Mouse (Mus musculus): ENCODE measurements around the gene H2afv. TPM values are rescaled to one million over a fixed set of nuclear protein-coding genes. Genes with fewer than 3 reads are reported as not detected.

Gene H2afv
- total and polyA plus RNA-seq, 2 experiments = 30.9 to 35.8 TPM

- 87% methylated on average over 19 of the region's 19 CpGs for WGBS
- no peaks in the 10 kb centered on the region for H3K79me2 ChIP-seq (ENCODE audit: control insufficient read depth, insufficient read depth, low read length)
- no peak for DNase-seq (ENCODE audit: extremely low read depth, low read depth, low spot score)
- H3K36me3 ChIP-seq (ENCODE audit: control insufficient read depth, insufficient read depth, low read length) = peaks cover 11% of the 10 kb centered on the region; the same call in 1 of the 2 replicates
- no peak overlapping the region for H3K9ac ChIP-seq (ENCODE audit: low read depth, low read length)
- H3K4me3 ChIP-seq (ENCODE audit: insufficient read depth, low read depth, low read length) = no peak overlapping the region
- H3K27me3 ChIP-seq (ENCODE audit: control insufficient read depth, insufficient read depth, low read length) = no peaks in the 10 kb centered on the region
- H3K27ac ChIP-seq (replicated peaks; ENCODE audit: insufficient read depth, low read depth, low read length) = no peak overlapping the region
- no peaks in the 10 kb centered on the region for H3K4me1 ChIP-seq (ENCODE audit: control insufficient read depth, insufficient read depth, low read length)
- TF ChIP-seq CTCF (IDR thresholded peaks at IDR 0.05; ENCODE audit: low read depth, low read length) (peak; percentile 91), POLR2A (IDR thresholded peaks at IDR 0.05; ENCODE audit: extremely low read depth, insufficient read depth, low read length) (no peak)
Observed at GRCm38 (mm10) chr11:6402515-6403510, 41.4 kb downstream of the H2afv start.

- 93% methylated on average over 10 of the region's 10 CpGs for WGBS
- peaks cover 4% of the 10 kb centered on the region; the same call in 1 of the 2 replicates for H3K36me3 ChIP-seq (ENCODE audit: control insufficient read depth, insufficient read depth, low read length)
- DNase-seq (ENCODE audit: extremely low read depth, low read depth, low spot score) = no peak
- TF ChIP-seq POLR2A (IDR thresholded peaks at IDR 0.05; ENCODE audit: extremely low read depth, insufficient read depth, low read length) (no peak), CTCF (IDR thresholded peaks at IDR 0.05; ENCODE audit: low read depth, low read length) (no peak)
- H3K9ac ChIP-seq (ENCODE audit: low read depth, low read length) = no peak overlapping the region
- H3K4me3 ChIP-seq (ENCODE audit: insufficient read depth, low read depth, low read length) = no peak overlapping the region
- H3K4me1 ChIP-seq (ENCODE audit: control insufficient read depth, insufficient read depth, low read length) = no peaks in the 10 kb centered on the region
- H3K27me3 ChIP-seq (ENCODE audit: control insufficient read depth, insufficient read depth, low read length) = no peaks in the 10 kb centered on the region
- no peak overlapping the region for H3K27ac ChIP-seq (replicated peaks; ENCODE audit: insufficient read depth, low read depth, low read length)
- H3K79me2 ChIP-seq (ENCODE audit: control insufficient read depth, insufficient read depth, low read length) = 0 out of 2 replicates have a peak, but pooled peaks cover 4% of the 10 kb centered on the region
Observed at GRCm38 (mm10) chr11:6398141-6398540, 46.1 kb downstream of the H2afv start.

- Histone ChIP-seq H3K4me3 (ENCODE audit: insufficient read depth, low read depth, low read length) (no peak overlapping the region), H3K9ac (ENCODE audit: low read depth, low read length) (no peak overlapping the region), H3K36me3 (ENCODE audit: control insufficient read depth, insufficient read depth, low read length) (peaks cover 4% of the 10 kb centered on the region; the same call in 1 of the 2 replicates), H3K79me2 (ENCODE audit: control insufficient read depth, insufficient read depth, low read length) (peaks cover 16% of the 10 kb centered on the region; the same call in 1 of the 2 replicates), H3K4me1 (ENCODE audit: control insufficient read depth, insufficient read depth, low read length) (peaks cover 6% of the 10 kb centered on the region), H3K27me3 (ENCODE audit: control insufficient read depth, insufficient read depth, low read length) (no peaks in the 10 kb centered on the region), H3K27ac (replicated peaks; ENCODE audit: insufficient read depth, low read depth, low read length) (no peak overlapping the region)
- TF ChIP-seq CTCF (IDR thresholded peaks at IDR 0.05; ENCODE audit: low read depth, low read length) (no peak), POLR2A (IDR thresholded peaks at IDR 0.05; ENCODE audit: extremely low read depth, insufficient read depth, low read length) (no peak)
- no peak for DNase-seq (ENCODE audit: extremely low read depth, low read depth, low spot score)
- WGBS = 89% methylated on average over 5 of the region's 5 CpGs
Observed at GRCm38 (mm10) chr11:6395565-6395964, 48.7 kb downstream of the H2afv start.

- whole genome bisulfite sequencing = 72% methylated on average over 1 of the region's 1 CpGs
- peaks cover 2% of the 10 kb centered on the region; the same call in 1 of the 2 replicates for H3K36me3 ChIP-seq (ENCODE audit: control insufficient read depth, insufficient read depth, low read length)
- DNase-seq (ENCODE audit: extremely low read depth, low read depth, low spot score) = no peak
- no peak overlapping the region for H3K4me3 ChIP-seq (ENCODE audit: insufficient read depth, low read depth, low read length)
- H3K9ac ChIP-seq (ENCODE audit: low read depth, low read length) = no peak overlapping the region
- no peaks in the 10 kb centered on the region for H3K27me3 ChIP-seq (ENCODE audit: control insufficient read depth, insufficient read depth, low read length)
- no peak overlapping the region for H3K27ac ChIP-seq (replicated peaks; ENCODE audit: insufficient read depth, low read depth, low read length)
- no peak for TF ChIP-seq CTCF (IDR thresholded peaks at IDR 0.05; ENCODE audit: low read depth, low read length)
- TF ChIP-seq POLR2A (IDR thresholded peaks at IDR 0.05; ENCODE audit: extremely low read depth, insufficient read depth, low read length) = no peak
- H3K79me2 ChIP-seq (ENCODE audit: control insufficient read depth, insufficient read depth, low read length) = peaks cover 29% of the 10 kb centered on the region; the same call in 1 of the 2 replicates
- H3K4me1 ChIP-seq (ENCODE audit: control insufficient read depth, insufficient read depth, low read length) = peaks cover 11% of the 10 kb centered on the region
Observed at GRCm38 (mm10) chr11:6393866-6394265, 50.4 kb downstream of the H2afv start.

- 73% methylated on average over 6 of the region's 6 CpGs for WGBS
- peaks cover 2% of the 10 kb centered on the region; the same call in 1 of the 2 replicates for H3K36me3 ChIP-seq (ENCODE audit: control insufficient read depth, insufficient read depth, low read length)
- no peaks in the 10 kb centered on the region for H3K27me3 ChIP-seq (ENCODE audit: control insufficient read depth, insufficient read depth, low read length)
- H3K79me2 ChIP-seq (ENCODE audit: control insufficient read depth, insufficient read depth, low read length) = peaks cover 29% of the 10 kb centered on the region; the same call in 1 of the 2 replicates
- peaks cover 11% of the 10 kb centered on the region for H3K4me1 ChIP-seq (ENCODE audit: control insufficient read depth, insufficient read depth, low read length)
- DNase-seq (ENCODE audit: extremely low read depth, low read depth, low spot score) = no peak
- no peak overlapping the region for H3K4me3 ChIP-seq (ENCODE audit: insufficient read depth, low read depth, low read length)
- H3K9ac ChIP-seq (ENCODE audit: low read depth, low read length) = no peak overlapping the region
- TF ChIP-seq CTCF (IDR thresholded peaks at IDR 0.05; ENCODE audit: low read depth, low read length) = no peak
- no peak for TF ChIP-seq POLR2A (IDR thresholded peaks at IDR 0.05; ENCODE audit: extremely low read depth, insufficient read depth, low read length)
- no peak overlapping the region for H3K27ac ChIP-seq (replicated peaks; ENCODE audit: insufficient read depth, low read depth, low read length)
Observed at GRCm38 (mm10) chr11:6392857-6393256, 51.4 kb downstream of the H2afv start.

Measured in liver, adult 2 months (tissue).